Mouse (Mus musculus): ENCODE results near the gene Trpm8. TPM values are rescaled to one million over a fixed set of nuclear protein-coding genes. Genes with fewer than 3 reads are reported as not detected.
A peak's percentile ranks its signal among the peaks of the same experiment; 100 is the strongest.

The Trpm8 gene
- not detected in 2 replicates for total RNA-seq (2015; ENCODE audit: low replicate concordance)
- not detected in 2 replicates for total RNA-seq (2017; ENCODE audit: low replicate concordance)

DNA sequence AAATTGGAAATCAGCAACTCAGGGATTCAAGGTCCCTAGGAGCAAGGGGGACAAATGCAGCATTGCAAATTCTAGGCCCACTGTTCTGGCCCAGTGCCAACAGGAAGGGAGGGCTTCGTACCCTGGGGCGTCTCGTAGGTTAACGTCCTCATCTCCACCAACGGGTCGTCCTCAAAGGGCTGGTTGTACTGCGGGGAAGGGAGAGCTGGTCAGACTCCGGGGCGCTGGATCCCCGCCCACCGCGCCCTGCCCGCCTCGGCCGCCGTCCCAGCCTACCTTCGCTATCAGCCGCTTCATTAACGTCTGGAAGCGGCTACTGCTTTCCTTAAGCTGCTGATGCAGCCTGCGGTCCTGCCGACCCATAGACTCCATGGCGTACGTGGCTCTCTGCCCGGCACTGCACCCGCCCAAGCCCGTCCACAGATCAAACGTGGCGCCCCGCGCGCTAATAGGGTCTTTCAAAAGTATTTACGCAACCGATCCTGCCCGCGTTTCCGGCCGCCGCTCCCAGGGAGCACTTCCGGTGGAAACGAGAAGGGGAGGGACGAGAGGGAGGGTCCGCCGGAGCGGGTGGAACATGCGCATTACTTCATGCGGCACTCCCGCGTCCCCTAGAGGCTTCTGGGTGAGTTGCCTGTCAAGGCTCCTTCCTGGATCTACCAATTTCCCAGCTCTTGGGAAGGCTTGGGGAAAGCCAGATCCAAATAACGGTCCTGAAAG is at the start of gene Trpm8, which contains the start of gene Hjurp:
Gene Trpm8, plus strand, starts transcription at position 564 of the 720 bp plus-strand sequence.
Gene Hjurp, minus strand, starts transcription at position 536 of the 720 bp plus-strand sequence.
- peak; percentile 87 for ATAC-seq (replicated peaks; ENCODE audit: low FRiP score, poor library complexity, severe bottlenecking)

DNA sequence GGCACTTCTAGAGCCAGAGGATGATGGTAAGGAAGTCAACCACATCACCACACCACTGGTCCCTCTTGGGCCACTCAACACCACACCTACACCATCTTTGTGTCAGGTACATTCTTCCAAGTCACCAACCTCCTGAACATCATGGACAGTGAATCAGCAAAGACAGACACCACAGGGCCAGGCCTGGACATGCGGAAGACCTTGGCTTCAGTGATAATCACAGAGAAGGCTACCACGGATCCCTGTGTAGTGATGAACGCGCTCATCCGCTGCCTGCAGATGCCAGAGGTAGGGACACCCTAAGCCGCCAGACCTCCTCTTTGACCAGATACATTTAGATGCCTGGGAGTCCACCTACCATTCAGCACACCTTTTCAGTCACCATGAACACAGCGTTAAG is 49.3 kb upstream of the Trpm8 start:
- ATAC-seq (replicated peaks; ENCODE audit: low FRiP score, poor library complexity, severe bottlenecking): no peak

GRCm38 (mm10) chr1:88229566-88229965 is 47.9 kb upstream of the Trpm8 start:
- ATAC-seq (replicated peaks; ENCODE audit: low FRiP score, poor library complexity, severe bottlenecking): no peak

GRCm38 (mm10) chr1:88229986-88230385 is 47.5 kb upstream of the Trpm8 start:
- ATAC-seq (replicated peaks; ENCODE audit: low FRiP score, poor library complexity, severe bottlenecking): no peak

DNA sequence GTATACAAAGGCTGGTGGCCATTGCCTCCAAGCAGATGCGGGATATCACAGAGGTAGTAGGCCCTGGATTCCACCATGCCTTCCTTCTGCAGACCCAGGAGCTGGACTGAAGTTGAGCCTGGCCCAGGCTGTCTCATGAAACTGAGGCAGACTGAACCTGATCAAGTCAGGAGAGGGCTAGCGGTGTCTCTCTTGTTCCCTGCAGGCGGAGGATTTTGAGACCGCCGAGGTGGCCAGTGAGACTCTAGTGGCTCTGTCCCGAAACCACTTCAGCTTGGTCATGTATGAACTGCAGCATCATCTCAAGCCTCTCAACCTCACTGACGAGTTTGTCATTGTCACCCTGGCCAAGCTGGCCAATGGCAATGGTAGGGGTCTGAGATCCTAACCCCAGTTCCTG is 47.0 kb upstream of the Trpm8 start:
- ATAC-seq (replicated peaks; ENCODE audit: low FRiP score, poor library complexity, severe bottlenecking): no peak

GRCm38 (mm10) chr1:88230981-88231802 is 46.3 kb upstream of the Trpm8 start:
- ATAC-seq (replicated peaks; ENCODE audit: low FRiP score, poor library complexity, severe bottlenecking): no peak

DNA sequence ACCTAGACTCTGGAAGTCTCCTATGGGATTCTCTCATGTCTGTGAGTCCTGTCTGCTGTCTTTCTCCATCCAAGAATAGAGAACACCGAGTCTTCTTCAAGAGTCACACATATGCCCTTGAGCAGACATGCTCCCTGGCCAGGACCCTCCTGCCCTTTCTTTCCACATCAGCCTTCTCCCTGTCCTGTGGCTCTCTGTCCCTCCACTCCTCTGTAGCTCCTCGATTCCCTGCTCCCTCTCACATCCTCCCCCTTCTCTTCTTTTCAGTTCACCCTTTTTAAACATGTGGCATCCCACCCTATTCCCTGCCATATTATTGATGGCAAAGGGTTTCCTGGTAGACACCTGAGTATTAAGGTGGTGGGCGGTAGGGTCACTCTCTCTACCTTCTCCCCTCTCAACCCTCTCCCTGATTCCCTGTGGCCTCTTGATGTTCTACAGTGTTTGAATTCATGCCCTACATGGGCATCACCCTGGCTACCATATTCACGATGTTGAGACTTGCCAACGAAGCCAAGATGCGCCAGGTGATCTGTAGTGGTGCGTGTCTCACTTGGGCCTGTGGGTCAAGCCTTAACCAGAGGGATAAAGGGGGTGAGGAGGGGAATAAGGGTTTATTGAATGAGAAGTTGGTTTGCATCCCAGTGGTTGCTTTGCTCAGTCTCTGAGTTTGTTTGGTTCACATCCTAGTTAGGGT is 45.5 kb upstream of the Trpm8 start:
- no peak for ATAC-seq (replicated peaks; ENCODE audit: low FRiP score, poor library complexity, severe bottlenecking)

GRCm38 (mm10) chr1:88232664-88233380 is 44.6 kb upstream of the Trpm8 start:
- no peak for ATAC-seq (replicated peaks; ENCODE audit: low FRiP score, poor library complexity, severe bottlenecking)

DNA sequence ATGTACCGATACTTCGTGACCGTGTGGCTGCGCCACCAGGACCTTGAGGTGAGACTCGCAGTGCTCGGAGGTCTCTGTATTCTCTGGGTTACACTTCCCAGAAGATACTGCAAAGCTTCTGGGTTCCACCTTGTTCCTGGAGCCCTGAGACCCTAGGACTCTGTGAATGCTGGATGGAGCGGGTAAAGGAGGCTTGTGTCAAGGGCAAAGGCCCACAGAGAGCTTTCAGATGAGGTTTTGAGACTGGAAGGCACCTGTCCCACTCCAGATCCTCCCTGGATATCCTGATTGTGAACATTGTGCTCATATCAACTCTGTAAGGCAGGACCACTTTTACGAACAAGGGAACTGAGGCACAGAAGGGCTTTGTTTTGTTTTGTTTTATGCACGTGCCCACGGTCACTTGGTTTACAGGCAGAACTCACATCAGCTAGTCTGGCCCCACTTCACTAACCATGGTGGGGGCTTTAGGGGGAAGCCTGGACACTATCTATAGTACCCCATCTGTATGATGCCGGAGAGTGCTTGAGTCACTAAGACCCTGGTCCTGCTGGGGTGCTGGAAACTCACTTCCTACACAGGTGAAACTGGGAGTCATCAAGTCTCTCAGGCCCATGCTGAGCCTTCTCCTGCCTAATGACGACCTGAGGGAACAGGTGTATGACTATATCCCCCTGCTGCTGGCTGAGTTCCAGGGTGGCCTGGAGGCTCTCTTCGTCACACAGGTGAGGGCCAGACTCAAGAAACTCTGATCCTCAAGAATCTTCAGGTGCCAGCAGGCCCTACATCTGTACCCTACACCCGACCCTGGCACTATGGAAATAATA is 43.8 kb upstream of the Trpm8 start:
- no peak for ATAC-seq (replicated peaks; ENCODE audit: low FRiP score, poor library complexity, severe bottlenecking)

GRCm38 (mm10) chr1:88234248-88234610 is 43.2 kb upstream of the Trpm8 start:
- no peak for ATAC-seq (replicated peaks; ENCODE audit: low FRiP score, poor library complexity, severe bottlenecking)

DNA sequence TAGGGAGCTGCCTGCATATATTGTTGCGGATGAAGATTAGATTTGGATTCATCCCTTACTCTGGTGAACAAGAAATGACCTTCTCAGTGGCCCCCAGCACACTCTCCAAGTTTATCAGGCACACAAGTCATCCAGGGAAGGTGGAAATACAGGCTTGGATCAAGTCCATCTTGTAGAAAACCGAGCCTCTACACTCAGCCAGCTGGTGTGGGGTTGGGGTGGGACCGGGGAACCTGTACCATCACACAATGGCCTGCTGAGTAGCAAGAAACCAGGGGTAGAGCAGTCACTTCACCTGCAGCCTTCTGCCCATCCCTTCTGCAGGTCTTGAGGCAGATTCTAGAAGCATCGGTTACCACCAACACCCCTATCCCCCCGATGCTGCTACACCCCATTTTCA is 42.8 kb upstream of the Trpm8 start:
- ATAC-seq (replicated peaks; ENCODE audit: low FRiP score, poor library complexity, severe bottlenecking): no peak

DNA sequence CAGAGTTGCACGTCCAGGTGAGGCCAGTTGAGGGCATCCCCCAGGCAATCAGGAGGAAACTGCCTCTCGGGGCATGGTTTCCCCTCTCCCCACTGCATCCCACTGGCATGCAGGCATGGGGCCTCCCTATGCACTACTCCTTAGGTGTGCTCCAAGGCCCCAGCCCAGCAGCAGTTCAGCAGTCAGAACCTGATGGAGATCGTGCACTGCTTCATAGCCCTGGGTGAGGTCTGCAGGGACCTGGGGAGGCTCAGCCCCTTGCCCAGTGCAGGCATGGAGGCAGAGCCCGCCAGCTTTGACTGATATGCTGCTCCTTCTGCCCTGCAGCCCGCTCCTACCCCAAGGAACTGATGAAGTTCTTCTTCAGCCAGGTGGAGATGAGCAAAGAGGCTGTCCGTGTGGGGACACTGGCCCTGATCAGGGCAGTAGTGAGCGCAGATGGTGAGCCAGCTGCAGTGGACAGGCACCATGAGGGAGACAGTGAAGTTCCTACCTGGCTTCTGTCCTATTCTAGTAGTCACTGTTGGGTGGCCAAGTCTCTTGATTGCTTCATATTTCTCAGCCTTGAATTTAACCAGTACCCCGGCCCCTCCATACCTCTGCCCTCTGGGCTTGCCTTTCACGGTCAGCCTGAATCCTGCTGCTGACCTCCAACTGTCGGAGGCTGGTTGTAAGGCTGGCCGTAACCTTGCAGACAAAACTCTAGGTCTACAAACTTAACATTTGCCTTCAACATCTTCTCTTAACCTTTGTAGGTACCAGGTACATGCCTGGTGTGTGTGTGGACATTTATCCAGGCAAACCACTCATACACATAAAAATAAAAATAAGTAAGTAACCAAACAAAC is 42.2 kb upstream of the Trpm8 start:
- no peak for ATAC-seq (replicated peaks; ENCODE audit: low FRiP score, poor library complexity, severe bottlenecking)

DNA sequence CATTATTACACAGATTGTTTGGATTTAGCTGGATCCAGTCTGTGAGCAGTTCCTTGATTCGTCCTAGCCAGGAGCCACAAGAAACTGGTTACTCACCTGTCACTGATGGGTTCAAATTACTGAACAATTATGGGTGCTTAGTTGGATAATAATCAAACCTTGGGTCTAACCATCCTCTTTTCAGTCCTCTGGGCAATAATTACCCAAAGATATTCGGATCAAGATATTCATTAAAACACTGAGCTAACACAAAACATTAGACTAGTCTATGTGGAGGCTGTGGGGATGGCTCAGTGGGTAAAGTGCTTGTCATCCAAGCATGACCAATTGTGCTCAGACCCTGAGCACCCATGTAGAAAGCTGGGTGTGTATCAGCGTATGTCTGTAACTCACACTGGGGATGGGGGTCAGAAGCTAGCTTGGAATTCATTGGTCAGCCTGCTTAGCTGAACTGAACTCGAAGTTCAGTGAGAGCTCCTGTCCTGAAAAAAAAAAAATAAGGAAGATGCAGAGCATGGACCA is 41.5 kb upstream of the Trpm8 start:
- ATAC-seq (replicated peaks; ENCODE audit: low FRiP score, poor library complexity, severe bottlenecking): no peak

DNA sequence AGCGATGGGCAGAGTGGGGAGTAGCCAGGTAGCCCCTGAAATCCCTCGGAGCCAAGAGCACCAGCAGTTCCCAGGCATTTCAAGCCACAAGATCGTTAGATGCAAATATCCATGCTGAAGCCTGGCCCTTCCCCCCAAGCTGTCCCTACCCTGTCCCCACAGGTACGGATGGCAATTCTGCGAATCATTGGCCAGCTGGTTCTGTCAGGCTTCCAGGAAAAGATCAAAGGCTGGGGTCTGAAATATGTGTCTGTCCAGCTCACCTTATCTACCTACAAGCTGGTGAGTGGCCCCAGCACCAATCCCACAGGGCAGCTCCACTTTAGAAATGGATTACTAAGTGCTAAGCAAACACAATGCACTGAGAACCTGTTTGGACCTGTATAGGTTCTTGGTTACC is 40.1 kb upstream of the Trpm8 start:
- ATAC-seq (replicated peaks; ENCODE audit: low FRiP score, poor library complexity, severe bottlenecking): no peak

DNA sequence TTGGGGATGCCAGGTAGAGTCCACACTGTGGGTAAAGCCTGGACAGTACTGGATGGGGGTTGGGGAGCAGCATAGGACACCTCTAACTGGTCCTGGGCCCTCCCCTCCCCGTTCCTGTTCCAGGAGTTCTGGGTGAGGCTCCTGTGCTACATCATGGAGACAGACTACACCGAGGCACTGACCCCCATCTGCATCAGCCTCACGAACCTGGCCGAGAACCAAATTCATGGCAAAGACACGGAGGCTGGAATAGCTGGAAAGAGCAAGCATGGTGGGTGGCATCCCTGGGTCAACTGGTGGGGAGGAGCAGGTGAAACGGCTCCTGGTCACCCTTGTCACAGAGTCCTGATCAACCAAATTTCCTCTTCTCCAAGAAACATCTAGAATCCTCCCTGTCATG is 38.7 kb upstream of the Trpm8 start:
- ATAC-seq (replicated peaks; ENCODE audit: low FRiP score, poor library complexity, severe bottlenecking): no peak

DNA sequence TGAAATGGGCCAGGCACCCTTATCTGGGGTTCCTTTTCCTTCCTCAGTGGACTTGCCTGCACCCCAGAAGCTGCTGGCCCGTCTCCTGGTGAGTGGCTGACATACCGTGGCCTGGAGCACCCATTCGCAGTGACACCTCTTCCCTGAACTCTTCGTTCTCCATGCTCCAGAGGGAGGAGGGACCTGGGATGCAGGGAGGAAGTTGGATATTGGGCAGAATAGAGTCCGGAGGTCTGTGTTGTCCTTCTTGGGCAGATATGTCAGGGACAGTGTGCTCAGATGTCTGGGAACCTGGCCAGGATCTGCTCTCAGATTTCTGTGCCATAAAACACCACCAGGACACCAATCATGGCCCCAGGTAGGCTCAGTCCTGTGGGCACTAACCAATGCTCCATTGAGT is 37.4 kb upstream of the Trpm8 start:
- ATAC-seq (replicated peaks; ENCODE audit: low FRiP score, poor library complexity, severe bottlenecking): no peak

- ATAC-seq (replicated peaks; ENCODE audit: low FRiP score, poor library complexity, severe bottlenecking): no peak
Observed at GRCm38 (mm10) chr1:88240579-88240978, 36.9 kb upstream of the Trpm8 start.

- ATAC-seq (replicated peaks; ENCODE audit: low FRiP score, poor library complexity, severe bottlenecking): no peak
Observed at GRCm38 (mm10) chr1:88243861-88244260, 33.6 kb upstream of the Trpm8 start.
